Mouse (Mus musculus) lung, adult 2 months (tissue): ENCODE data around the gene Sema7a. TPM values are rescaled to one million over a fixed set of nuclear protein-coding genes. Genes with fewer than 3 reads are reported as not detected.

Experiments
- DNase-seq: peaks from one replicate; pipeline ENCODE4 v3.0.0; 2022
- H3K4me1 ChIP-seq: fragments of 200-500 bp; 2 replicates; pipeline ENCODE4 v1.6.1; 2011; ENCODE audit warnings: low read length; ENCODE audit not compliant: control insufficient read depth, insufficient read depth
- H3K4me3 ChIP-seq: fragments of 200-500 bp; replicated peaks from 2 replicates; pipeline ENCODE3; 2011; ENCODE audit warnings: low read depth, mild to moderate bottlenecking, control low read depth, low read length; ENCODE audit errors: extremely low read depth
- CTCF ChIP-seq: fragments of 200-500 bp; IDR thresholded peaks from 2 replicates; pipeline ENCODE4 v1.5.1; 2011; ENCODE audit warnings: mild to moderate bottlenecking, low read length, control low read depth; ENCODE audit not compliant: insufficient read depth
- POLR2A ChIP-seq: fragments of 200-500 bp; IDR thresholded peaks from 2 replicates; pipeline ENCODE4 v1.6.1; 2011; ENCODE audit warnings: low read depth, mild to moderate bottlenecking, control low read depth, low read length, borderline replicate concordance; ENCODE audit errors: extremely low read depth
- WGBS: fragments of 180-500 bp; shearing (Covaris S2); methylation state at CpG from one replicate; pipeline ENCODE4 v1.1.7; 2018; 5-methylcytosine and 5-hydroxymethylcytosine counted together
- polyA plus RNA-seq: library from polyadenylated mRNA; depleted of rRNA; stranded (reverse); fragments of >200 nt; gene quantifications from 2 replicates; pipeline ENCODE4 v1.2.3, GENCODE M21; 2012

The Sema7a gene
- polyA plus RNA-seq, 1 experiment = 69.3 TPM

GRCm38 (mm10) chr9:57989309-57989708, 49.4 kb downstream of the Sema7a start:
- no peaks in the 10 kb centered on the region; the same call in 1 of the 2 replicates for H3K4me1 ChIP-seq
- TF ChIP-seq CTCF (no peak), POLR2A (no peak)
- no peak overlapping the region for H3K4me3 ChIP-seq
- 81% methylated on average over 6 of the region's 6 CpGs for WGBS
- no peak for DNase-seq

GRCm38 (mm10) chr9:57990438-57991110, 50.7 kb downstream of the Sema7a start:
- WGBS = 33% methylated on average over 10 of the region's 10 CpGs
- H3K4me1 ChIP-seq = no peaks in the 10 kb centered on the region; the same call in 1 of the 2 replicates
- H3K4me3 ChIP-seq = no peak overlapping the region
- peak; percentile 63 for TF ChIP-seq CTCF
- TF ChIP-seq POLR2A = no peak
- peak; percentile 29 for DNase-seq

GRCm38 (mm10) chr9:57992060-57992459, 52.1 kb downstream of the Sema7a start:
- Histone ChIP-seq H3K4me1 (no peaks in the 10 kb centered on the region; the same call in 1 of the 2 replicates), H3K4me3 (no peak overlapping the region)
- 90% methylated on average over 3 of the region's 3 CpGs for WGBS
- no peak for DNase-seq
- TF ChIP-seq CTCF (no peak), POLR2A (no peak)

GRCm38 (mm10) chr9:57992781-57993591, 53.1 kb downstream of the Sema7a start:
- DNase-seq = no peak
- Histone ChIP-seq H3K4me3 (no peak overlapping the region), H3K4me1 (no peaks in the 10 kb centered on the region; the same call in 1 of the 2 replicates)
- TF ChIP-seq CTCF (no peak), POLR2A (no peak)
- 58% methylated on average over 8 of the region's 8 CpGs for WGBS

GRCm38 (mm10) chr9:57995282-57995681, 55.4 kb downstream of the Sema7a start:
- H3K4me1 ChIP-seq = no peaks in the 10 kb centered on the region
- no peak for DNase-seq
- TF ChIP-seq POLR2A = no peak
- peak; percentile 20; the same call in 1 of the 2 replicates for TF ChIP-seq CTCF
- WGBS = 42% methylated on average over 4 of the region's 4 CpGs
- no peak overlapping the region for H3K4me3 ChIP-seq

GRCm38 (mm10) chr9:57997511-57998031, 57.7 kb downstream of the Sema7a start:
- WGBS = 33% methylated on average over 13 of the region's 13 CpGs
- Histone ChIP-seq H3K4me3 (no peak overlapping the region), H3K4me1 (no peaks in the 10 kb centered on the region)
- TF ChIP-seq POLR2A (no peak), CTCF (no peak)
- no peak for DNase-seq

GRCm38 (mm10) chr9:57998032-57998659, 58.2 kb downstream of the Sema7a start:
- 5% methylated on average over 20 of the region's 20 CpGs for WGBS
- Histone ChIP-seq H3K4me1 (no peaks in the 10 kb centered on the region), H3K4me3 (no peak overlapping the region)
- TF ChIP-seq CTCF = peak; percentile 64; the same call in 1 of the 2 replicates
- TF ChIP-seq POLR2A = no peak
- DNase-seq = peak; percentile 34

GRCm38 (mm10) chr9:57998685-57999084, 58.8 kb downstream of the Sema7a start:
- TF ChIP-seq CTCF = no peak
- TF ChIP-seq POLR2A = no peak
- Histone ChIP-seq H3K4me3 (no peak overlapping the region), H3K4me1 (no peaks in the 10 kb centered on the region)
- 56% methylated on average over 2 of the region's 2 CpGs for whole genome bisulfite sequencing
- DNase-seq = no peak

GRCm38 (mm10) chr9:57999676-58000075, 59.8 kb downstream of the Sema7a start:
- TF ChIP-seq CTCF (no peak), POLR2A (no peak)
- WGBS = 47% methylated on average over 2 of the region's 2 CpGs
- no peak for DNase-seq
- no peak overlapping the region for H3K4me3 ChIP-seq
- H3K4me1 ChIP-seq = no peaks in the 10 kb centered on the region
